Mouse (Mus musculus) layer of hippocampus, adult 18-20 months (tissue): ENCODE results near the gene Rpl23. TPM values are rescaled to one million over a fixed set of nuclear protein-coding genes. Genes with fewer than 3 reads are reported as not detected.

Experiments
- microRNA-seq, 2 experiments: library from miRNA; unstranded; fragments of <30 nt; microRNA quantifications; one replicate each; pipeline ENCODE4 v1.2.0; 2021
- total RNA-seq, 2 experiments: library from RNA; stranded (reverse); gene quantifications; 2 replicates each; pipeline ENCODE4 v1.2.3; 2021

Gene Rpl23
- total RNA-seq, 2 experiments from 2014 or later: 367 to 379 TPM

Small RNA genes lying within 50 kb of the gene (microRNA-seq; reads per million reads assigned to microRNA genes)
- gene Mir8102: 0 reads per million in 2 experiments

Other genes starting within 250 kb of the Rpl23 start
- 100 to 1,000 TPM; 218 to 221 TPM for gene Srcin1, start 206.3 kb downstream of the Rpl23 start, total RNA-seq
- 10 to 100 TPM; 46.1 to 48.8 TPM for gene Epop, start 152.7 kb downstream of the Rpl23 start, total RNA-seq
- 100 to 1,000 TPM; 122 to 137 TPM for gene Mllt6, start 119.0 kb downstream of the Rpl23 start, total RNA-seq
- 10 to 100 TPM; 51.3 to 52.0 TPM for gene Cisd3, start 96.6 kb downstream of the Rpl23 start, total RNA-seq
- gene Pcgf2, start 81.9 kb downstream of the Rpl23 start, total RNA-seq: 10 to 100 TPM; 21.7 to 24.6 TPM
- gene Psmb3, start 79.0 kb downstream of the Rpl23 start, total RNA-seq: 100 to 1,000 TPM; 124 to 128 TPM
- 100 to 1,000 TPM; 114 to 115 TPM for gene Pip4k2b, start 37.7 kb downstream of the Rpl23 start, total RNA-seq
- 10 to 100 TPM; 18.6 to 23.2 TPM for gene Cwc25, start 15.9 kb downstream of the Rpl23 start, total RNA-seq
- 1 to 10 TPM; 1.1 to 1.2 TPM for gene 1700001P01Rik, start 6.5 kb downstream of the Rpl23 start, total RNA-seq
- gene Lasp1, start 16.6 kb upstream of the Rpl23 start, total RNA-seq: 100 to 1,000 TPM; 107 to 110 TPM
- 10 to 100 TPM; 70.8 to 71.5 TPM for gene B230217C12Rik, start 58.3 kb upstream of the Rpl23 start, total RNA-seq
- 1 to 10 TPM; 1.6 to 2.6 TPM for gene Fbxo47, start 101.7 kb upstream of the Rpl23 start, total RNA-seq
- gene Plxdc1, start 204.0 kb upstream of the Rpl23 start, total RNA-seq: 10 to 100 TPM; 10.3 to 14.4 TPM
- gene Arl5c, start 213.7 kb upstream of the Rpl23 start, total RNA-seq: under 1 TPM; 0.76 to 0.94 TPM
- 100 to 1,000 TPM; 148 to 155 TPM for gene Cacnb1, start 240.6 kb upstream of the Rpl23 start, total RNA-seq
- gene Rpl19, start 244.3 kb upstream of the Rpl23 start, total RNA-seq: 100 to 1,000 TPM; 601 to 664 TPM